Mouse (Mus musculus): ENCODE measurements around the gene Mgat5b. TPM values are rescaled to one million over a fixed set of nuclear protein-coding genes. Genes with fewer than 3 reads are reported as not detected.
A peak's percentile ranks its signal among the peaks of the same experiment; 100 is the strongest.

Mgat5b gene
- total and polyA plus RNA-seq, 2 experiments from 2014 or later = 25.0 to 133 TPM

DNA sequence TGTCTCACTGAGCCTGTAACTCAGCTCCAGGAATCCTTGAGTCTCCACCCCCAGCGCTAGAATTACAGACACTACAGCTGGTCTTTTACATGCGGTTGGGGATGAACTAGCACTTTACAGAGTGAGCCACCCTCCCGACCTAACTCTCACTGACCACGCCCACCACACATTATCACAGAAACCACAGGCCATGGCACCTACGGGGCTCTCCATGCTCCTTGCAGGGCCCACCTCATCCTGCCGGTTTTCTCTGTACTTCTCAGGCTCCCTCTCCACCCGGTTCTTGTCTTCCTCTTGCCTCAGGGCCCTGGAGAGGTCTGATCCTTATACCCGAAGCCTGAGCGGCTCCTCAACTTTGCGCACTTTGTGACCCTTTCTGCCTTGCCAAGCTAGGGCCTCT, 109.0 kb downstream of the Mgat5b start:
- WGBS = 60% methylated on average over 9 of the region's 10 CpGs
- TF ChIP-seq CTCF (IDR thresholded peaks at IDR 0.05; ENCODE audit: low read depth) = no peak
- DNase-seq (ENCODE audit: low spot score) = no peak
- H3K4me2 ChIP-seq (ENCODE audit: low read depth, low read length) = no peak overlapping the region
- H3K27ac ChIP-seq = no peak overlapping the region
- H3K4me3 ChIP-seq (ENCODE audit: low read length) = no peak overlapping the region
- peaks cover 32% of the 10 kb centered on the region for H3K4me1 ChIP-seq (ENCODE audit: insufficient read depth, low read length)
- ATAC-seq = no peak
- H3K9ac ChIP-seq (replicated peaks; ENCODE audit: low read length) = no peak overlapping the region
- no peaks in the 10 kb centered on the region for H3K36me3 ChIP-seq (ENCODE audit: insufficient read depth, low read length)
- no peaks in the 10 kb centered on the region for H3K9me3 ChIP-seq (ENCODE audit: low read length)
- no peaks in the 10 kb centered on the region for H3K27me3 ChIP-seq (ENCODE audit: insufficient read depth, low read length)

DNA sequence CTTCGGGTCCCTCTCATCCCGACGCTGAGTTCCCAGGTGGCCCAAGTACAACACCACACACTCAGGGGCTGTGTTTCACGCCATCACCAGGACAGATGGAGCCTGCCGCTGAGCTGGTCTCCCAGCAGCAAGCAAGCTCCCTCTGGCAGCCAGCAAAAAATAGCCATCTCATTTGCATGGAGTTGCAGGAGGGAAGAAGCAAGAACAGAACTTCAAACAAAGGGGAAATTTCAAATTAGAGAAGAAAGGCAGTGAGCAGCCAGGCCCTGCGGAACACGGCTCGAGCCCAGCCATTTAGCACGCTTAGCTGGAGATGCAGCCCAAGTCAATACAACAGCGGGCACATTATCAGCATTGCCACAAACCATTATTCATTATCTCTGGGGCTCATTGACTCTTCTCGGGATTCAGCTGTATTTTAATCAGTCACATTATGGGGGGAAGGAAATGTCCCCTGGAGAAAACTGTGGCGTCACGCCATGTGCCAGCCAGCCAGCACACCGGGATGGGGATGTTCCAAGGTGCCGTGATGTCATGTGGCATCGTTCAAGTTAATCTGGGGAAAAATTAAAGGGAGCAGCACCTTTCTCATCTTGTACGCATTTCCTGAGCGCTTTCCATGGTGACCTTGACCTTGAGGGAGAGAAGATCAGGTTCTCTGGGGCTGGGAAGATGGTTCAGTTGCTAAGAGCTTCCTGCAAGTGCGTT, 110.4 kb downstream of the Mgat5b start:
- no peak for TF ChIP-seq CTCF (IDR thresholded peaks at IDR 0.05; ENCODE audit: low read depth)
- H3K9ac ChIP-seq (replicated peaks; ENCODE audit: low read length) = no peak overlapping the region
- H3K36me3 ChIP-seq (ENCODE audit: insufficient read depth, low read length) = no peaks in the 10 kb centered on the region
- WGBS = 19% methylated on average over 19 of the region's 19 CpGs
- ATAC-seq (peak; percentile 57), DNase-seq (ENCODE audit: low spot score) (peak; percentile 68)
- H3K9me3 ChIP-seq (ENCODE audit: low read length) = no peaks in the 10 kb centered on the region
- H3K4me3 ChIP-seq (ENCODE audit: low read length) = no peak overlapping the region
- H3K4me2 ChIP-seq (ENCODE audit: low read depth, low read length) = no peak overlapping the region
- peaks cover 32% of the 10 kb centered on the region for H3K4me1 ChIP-seq (ENCODE audit: insufficient read depth, low read length)
- peak overlapping the region; percentile 51; the same call in 1 of the 2 replicates for H3K27ac ChIP-seq
- H3K27me3 ChIP-seq (ENCODE audit: insufficient read depth, low read length) = no peaks in the 10 kb centered on the region

GRCm38 (mm10) chr11:117029569-117029955, 110.9 kb downstream of the Mgat5b start:
- no peak overlapping the region for H3K4me2 ChIP-seq (ENCODE audit: low read depth, low read length)
- H3K27ac ChIP-seq = peak overlapping the region; percentile 42; the same call in 1 of the 2 replicates
- no peaks in the 10 kb centered on the region for H3K27me3 ChIP-seq (ENCODE audit: insufficient read depth, low read length)
- H3K9me3 ChIP-seq (ENCODE audit: low read length) = no peaks in the 10 kb centered on the region
- DNase-seq (ENCODE audit: low spot score) (no peak), ATAC-seq (no peak)
- WGBS = 90% methylated on average over 3 of the region's 3 CpGs
- H3K36me3 ChIP-seq (ENCODE audit: insufficient read depth, low read length) = no peaks in the 10 kb centered on the region
- H3K4me1 ChIP-seq (ENCODE audit: insufficient read depth, low read length) = peaks cover 32% of the 10 kb centered on the region
- H3K9ac ChIP-seq (replicated peaks; ENCODE audit: low read length) = no peak overlapping the region
- H3K4me3 ChIP-seq (ENCODE audit: low read length) = no peak overlapping the region
- TF ChIP-seq CTCF (IDR thresholded peaks at IDR 0.05; ENCODE audit: low read depth) = no peak

DNA sequence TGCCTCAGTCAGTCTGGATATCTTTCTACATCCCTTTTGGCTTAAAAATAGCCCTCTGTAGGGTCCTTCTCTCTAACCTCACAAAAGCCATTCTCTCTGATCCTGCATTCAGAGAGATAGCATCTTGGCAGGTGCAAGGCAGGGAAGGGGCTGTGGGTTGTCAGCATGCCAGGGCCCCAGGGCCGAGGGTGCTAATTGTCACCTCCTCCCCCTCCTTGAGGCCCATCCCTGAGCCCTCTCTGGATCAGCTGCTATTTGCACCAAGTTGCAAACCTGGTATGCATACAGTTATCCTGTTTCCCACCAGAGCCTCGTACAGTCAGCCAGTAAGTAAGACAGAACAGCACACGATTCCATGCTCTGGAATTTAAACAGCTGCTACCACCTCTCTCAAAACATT, 111.4 kb downstream of the Mgat5b start:
- Histone ChIP-seq H3K27me3 (ENCODE audit: insufficient read depth, low read length) (no peaks in the 10 kb centered on the region), H3K9ac (replicated peaks; ENCODE audit: low read length) (no peak overlapping the region), H3K9me3 (ENCODE audit: low read length) (no peaks in the 10 kb centered on the region), H3K4me1 (ENCODE audit: insufficient read depth, low read length) (peaks cover 32% of the 10 kb centered on the region), H3K4me2 (ENCODE audit: low read depth, low read length) (no peak overlapping the region), H3K27ac (peak overlapping the region; percentile 42), H3K4me3 (ENCODE audit: low read length) (no peak overlapping the region), H3K36me3 (ENCODE audit: insufficient read depth, low read length) (no peaks in the 10 kb centered on the region)
- no peak for ATAC-seq
- 16% methylated on average over 3 of the region's 3 CpGs for WGBS
- TF ChIP-seq CTCF (IDR thresholded peaks at IDR 0.05; ENCODE audit: low read depth) = no peak
- DNase-seq (ENCODE audit: low spot score) = peak; percentile 23

DNA sequence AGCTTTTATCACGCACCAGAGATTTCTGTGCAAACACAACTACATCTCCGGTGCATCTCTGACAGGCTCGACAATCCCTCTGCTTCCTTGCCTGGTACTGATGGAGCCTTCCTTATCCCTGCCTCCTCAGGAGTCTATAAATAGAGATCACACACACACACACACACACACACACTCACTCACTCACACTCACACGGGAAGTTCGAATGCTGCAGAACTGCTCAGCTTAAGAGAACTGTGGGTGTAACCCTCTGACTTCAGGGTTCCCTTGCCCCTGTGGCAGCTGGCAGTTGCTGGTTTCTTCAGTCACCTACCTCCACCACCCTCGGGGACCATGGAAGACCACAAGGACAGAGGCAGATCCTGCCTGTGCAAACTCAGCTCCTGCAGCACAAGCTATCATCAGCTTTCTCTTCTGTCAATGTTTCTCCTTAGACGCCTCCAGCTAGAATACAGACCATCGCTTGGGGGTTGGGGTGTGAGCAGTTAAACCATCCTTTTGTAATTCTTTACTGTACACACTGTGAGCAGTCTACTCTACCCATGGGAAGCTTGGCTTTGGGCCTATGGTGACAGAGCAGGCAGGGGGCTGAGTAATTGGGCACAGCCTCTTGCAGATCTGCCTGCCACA, 111.9 kb downstream of the Mgat5b start:
- no peak for TF ChIP-seq CTCF (IDR thresholded peaks at IDR 0.05; ENCODE audit: low read depth)
- WGBS = 39% methylated on average over 8 of the region's 8 CpGs
- Histone ChIP-seq H3K27ac (peak overlapping the region; percentile 42), H3K4me2 (ENCODE audit: low read depth, low read length) (no peak overlapping the region), H3K36me3 (ENCODE audit: insufficient read depth, low read length) (no peaks in the 10 kb centered on the region), H3K4me3 (ENCODE audit: low read length) (no peak overlapping the region), H3K9ac (replicated peaks; ENCODE audit: low read length) (peak overlapping the region; percentile 22), H3K9me3 (ENCODE audit: low read length) (no peaks in the 10 kb centered on the region), H3K27me3 (ENCODE audit: insufficient read depth, low read length) (no peaks in the 10 kb centered on the region), H3K4me1 (ENCODE audit: insufficient read depth, low read length) (peaks cover 32% of the 10 kb centered on the region)
- ATAC-seq = 0 out of 2 replicates have a peak, but pooled peaks have one; percentile 24
- DNase-seq (ENCODE audit: low spot score) = peak; percentile 44

DNA sequence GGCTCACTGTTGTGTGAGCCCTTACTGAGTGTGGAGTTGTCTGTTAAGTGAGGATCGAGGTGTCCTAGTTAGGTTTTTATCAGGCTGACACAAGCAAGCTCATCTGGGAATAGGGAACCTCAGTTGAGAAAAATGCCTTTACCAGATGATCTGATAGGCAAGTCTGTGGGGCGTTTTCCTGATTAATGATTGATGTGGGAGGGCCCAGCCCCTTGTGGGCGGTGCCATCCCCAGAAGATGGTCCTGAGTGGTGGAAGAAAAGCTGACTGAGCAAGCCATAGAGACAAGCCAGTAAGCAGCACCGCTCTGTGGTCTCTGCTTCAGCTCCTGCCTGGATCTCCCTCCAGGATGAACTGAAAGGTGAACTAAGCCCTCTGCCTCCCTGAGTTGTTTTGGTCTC, 112.6 kb downstream of the Mgat5b start:
- H3K27ac ChIP-seq = peak overlapping the region; percentile 42; the same call in 1 of the 2 replicates
- H3K4me2 ChIP-seq (ENCODE audit: low read depth, low read length) = no peak overlapping the region
- TF ChIP-seq CTCF (IDR thresholded peaks at IDR 0.05; ENCODE audit: low read depth) = no peak
- H3K36me3 ChIP-seq (ENCODE audit: insufficient read depth, low read length) = no peaks in the 10 kb centered on the region
- H3K9me3 ChIP-seq (ENCODE audit: low read length) = no peaks in the 10 kb centered on the region
- peak; percentile 47 for DNase-seq (ENCODE audit: low spot score)
- H3K4me3 ChIP-seq (ENCODE audit: low read length) = no peak overlapping the region
- H3K27me3 ChIP-seq (ENCODE audit: insufficient read depth, low read length) = no peaks in the 10 kb centered on the region
- no peak for ATAC-seq
- 31% methylated on average over 4 of the region's 4 CpGs for WGBS
- peak overlapping the region; percentile 22; the same call in 1 of the 2 replicates for H3K9ac ChIP-seq (replicated peaks; ENCODE audit: low read length)
- peaks cover 29% of the 10 kb centered on the region for H3K4me1 ChIP-seq (ENCODE audit: insufficient read depth, low read length)

Data from hindbrain, postnatal 0 days (tissue).